Mouse (Mus musculus) C2C12 (cell line): Measurements from ENCODE around the gene Tfb2m. TPM values are rescaled to one million over a fixed set of nuclear protein-coding genes. Genes with fewer than 3 reads are reported as not detected.

ENCODE experiments used
- H3K27me3 ChIP-seq: one replicate; pipeline ENCODE4 v1.6.1; 2011; ENCODE audit not compliant: control insufficient read depth, insufficient read depth, insufficient read length
- H3K36me3 ChIP-seq: one replicate; pipeline ENCODE4 v1.6.1; 2011; ENCODE audit not compliant: control insufficient read depth, insufficient read depth
- H3K4me3 ChIP-seq: one replicate; pipeline ENCODE4 v1.5.1; 2011; ENCODE audit warnings: mild to moderate bottlenecking, control low read depth; ENCODE audit not compliant: poor library complexity, insufficient read depth, severe bottlenecking
- H3K79me2 ChIP-seq: one replicate; pipeline ENCODE4 v1.6.1; 2011; ENCODE audit not compliant: control insufficient read depth, insufficient read depth
- H3K79me3 ChIP-seq: one replicate; pipeline ENCODE4 v1.6.1; 2011; ENCODE audit warnings: low read depth, control low read depth
- H3ac ChIP-seq: one replicate; pipeline ENCODE3; 2011; ENCODE audit warnings: low read depth; ENCODE audit not compliant: control insufficient read depth, insufficient read length
- CEBPB ChIP-seq: IDR thresholded peaks from one replicate; pipeline ENCODE4 v1.6.1; 2011; ENCODE audit warnings: low read depth, mild to moderate bottlenecking, control low read depth, moderate library complexity
- CTCF ChIP-seq: IDR thresholded peaks from one replicate; pipeline ENCODE4 v1.5.1; 2011; ENCODE audit not compliant: control insufficient read depth, insufficient read depth, insufficient read length
- FOSL1 ChIP-seq: IDR thresholded peaks from one replicate; pipeline ENCODE4 v1.8.0; 2011; ENCODE audit warnings: mild to moderate bottlenecking, low read length; ENCODE audit not compliant: poor library complexity, insufficient read depth, severe bottlenecking
- MAX ChIP-seq: IDR thresholded peaks from one replicate; pipeline ENCODE4 v1.6.1; 2011; ENCODE audit warnings: mild to moderate bottlenecking, control low read depth
- MYOD1 ChIP-seq: IDR thresholded peaks from one replicate; pipeline ENCODE4 v1.6.1; 2011; ENCODE audit warnings: low read depth; ENCODE audit not compliant: control insufficient read depth, insufficient read length
- MYOG ChIP-seq: IDR thresholded peaks from one replicate; pipeline ENCODE4 v1.6.1; 2011; ENCODE audit not compliant: control insufficient read depth, insufficient read length; ENCODE audit errors: extremely low read depth
- USF1 ChIP-seq: IDR thresholded peaks from one replicate; pipeline ENCODE4 v1.6.1; 2011; ENCODE audit warnings: low read depth, mild to moderate bottlenecking, control low read depth, moderate library complexity
- polyA plus RNA-seq: library from polyadenylated mRNA; unstranded; fragments of >200 nt; fragmentation: generic; extraction: Trizol; gene quantifications from one replicate; pipeline ENCODE4 v1.2.1, GENCODE M21; 2012; ENCODE audit warnings: missing spikeins

Tfb2m gene
- polyA plus RNA-seq, 1 experiment, result 10.2 TPM

- Histone ChIP-seq H3K36me3 (no peaks in the 10 kb centered on the region), H3ac (no peak overlapping the region), H3K4me3 (no peak overlapping the region), H3K79me3 (no peaks in the 10 kb centered on the region), H3K79me2 (no peaks in the 10 kb centered on the region), H3K27me3 (no peaks in the 10 kb centered on the region)
- TF ChIP-seq CTCF, result no peak
- TF ChIP-seq FOSL1, result no peak
- TF ChIP-seq MYOD1, result no peak
- no peak for TF ChIP-seq CEBPB
- no peak for TF ChIP-seq MYOG
- TF ChIP-seq MAX, result no peak
- TF ChIP-seq USF1, result no peak
Measured at GRCm38 (mm10) chr1:179586430-179587095, 40.5 kb upstream of the Tfb2m start.

GRCm38 (mm10) chr1:179585646-179586045, 39.6 kb upstream of the Tfb2m start:
- Histone ChIP-seq H3K4me3 (no peak overlapping the region), H3K79me2 (no peaks in the 10 kb centered on the region), H3K79me3 (no peaks in the 10 kb centered on the region), H3K27me3 (no peaks in the 10 kb centered on the region), H3K36me3 (no peaks in the 10 kb centered on the region), H3ac (no peak overlapping the region)
- TF ChIP-seq USF1 (no peak), CTCF (no peak), CEBPB (no peak), FOSL1 (no peak), MYOG (no peak), MYOD1 (no peak), MAX (no peak)

GRCm38 (mm10) chr1:179584220-179584619, 38.2 kb upstream of the Tfb2m start:
- no peaks in the 10 kb centered on the region for H3K79me2 ChIP-seq
- no peak overlapping the region for H3ac ChIP-seq
- H3K27me3 ChIP-seq, result no peaks in the 10 kb centered on the region
- no peaks in the 10 kb centered on the region for H3K36me3 ChIP-seq
- TF ChIP-seq FOSL1 (no peak), MYOG (no peak), USF1 (no peak), MAX (no peak), CTCF (no peak), MYOD1 (no peak), CEBPB (no peak)
- no peak overlapping the region for H3K4me3 ChIP-seq
- no peaks in the 10 kb centered on the region for H3K79me3 ChIP-seq

GRCm38 (mm10) chr1:179583090-179583489, 37.0 kb upstream of the Tfb2m start:
- Histone ChIP-seq H3ac (no peak overlapping the region), H3K4me3 (no peak overlapping the region), H3K79me2 (no peaks in the 10 kb centered on the region), H3K79me3 (no peaks in the 10 kb centered on the region), H3K27me3 (no peaks in the 10 kb centered on the region), H3K36me3 (no peaks in the 10 kb centered on the region)
- TF ChIP-seq CTCF (no peak), MYOG (no peak)

GRCm38 (mm10) chr1:179582021-179582433, 36.0 kb upstream of the Tfb2m start:
- Histone ChIP-seq H3K4me3 (no peak overlapping the region), H3ac (no peak overlapping the region), H3K79me2 (no peaks in the 10 kb centered on the region), H3K27me3 (no peaks in the 10 kb centered on the region), H3K79me3 (no peaks in the 10 kb centered on the region), H3K36me3 (no peaks in the 10 kb centered on the region)
- TF ChIP-seq MYOG (no peak), FOSL1 (no peak), MYOD1 (no peak), CTCF (no peak), CEBPB (no peak), USF1 (no peak), MAX (no peak)

- no peak overlapping the region for H3ac ChIP-seq
- no peak overlapping the region for H3K4me3 ChIP-seq
- H3K79me2 ChIP-seq, result no peaks in the 10 kb centered on the region
- no peaks in the 10 kb centered on the region for H3K79me3 ChIP-seq
- no peaks in the 10 kb centered on the region for H3K36me3 ChIP-seq
- H3K27me3 ChIP-seq, result no peaks in the 10 kb centered on the region
- TF ChIP-seq CEBPB (no peak), MAX (no peak), MYOD1 (no peak), USF1 (no peak), CTCF (no peak), FOSL1 (no peak), MYOG (no peak)
Measured at GRCm38 (mm10) chr1:179581422-179581821, 35.4 kb upstream of the Tfb2m start.
